Mouse (Mus musculus) neural tube, embryonic 14.5 days (tissue): ENCODE data around the gene M1ap. TPM values are rescaled to one million over a fixed set of nuclear protein-coding genes. Genes with fewer than 3 reads are reported as not detected.

Experiments
- ATAC-seq: fragments of 200-750 bp; cut with Nextera tagmentation; 2 replicates; pipeline ENCODE4 v1.8.0; 2017; ENCODE audit warnings: low read depth, mild to moderate bottlenecking, moderate TSS enrichment, moderate library complexity
- H3K27ac ChIP-seq: fragments of 300-500 bp; sonication (generic); 2 replicates; pipeline ENCODE4 v1.5.1; 2014; ENCODE audit warnings: low read depth, mild to moderate bottlenecking, control low read depth, low read length, moderate library complexity, mixed read lengths
- H3K27me3 ChIP-seq: fragments of 300-500 bp; sonication (generic); 2 replicates; pipeline ENCODE4 v1.6.1; 2014; ENCODE audit warnings: low read length; ENCODE audit not compliant: control insufficient read depth, insufficient read depth
- H3K36me3 ChIP-seq: fragments of 300-500 bp; sonication (generic); 2 replicates; pipeline ENCODE4 v1.6.1; 2014; ENCODE audit warnings: low read length, mixed read lengths; ENCODE audit not compliant: control insufficient read depth, insufficient read depth
- H3K4me1 ChIP-seq: fragments of 300-500 bp; sonication (generic); 2 replicates; pipeline ENCODE4 v1.6.1; 2014; ENCODE audit warnings: low read length; ENCODE audit not compliant: control insufficient read depth, insufficient read depth
- H3K4me2 ChIP-seq: fragments of 300-500 bp; sonication (generic); 2 replicates; pipeline ENCODE4 v1.6.1; 2014; ENCODE audit warnings: mild to moderate bottlenecking, low read depth, low read length, control low read depth
- H3K4me3 ChIP-seq: fragments of 300-500 bp; sonication (generic); 2 replicates; pipeline ENCODE4 v1.5.1; 2014; ENCODE audit warnings: low read depth, low read length, control low read depth, mixed read lengths
- H3K9ac ChIP-seq: fragments of 300-500 bp; sonication (generic); replicated peaks from 2 replicates; pipeline ENCODE4 v1.6.1; 2014; ENCODE audit warnings: low read depth, mild to moderate bottlenecking, control low read depth, low read length, mixed read lengths
- H3K9me3 ChIP-seq: fragments of 300-500 bp; sonication (generic); 2 replicates; pipeline ENCODE4 v1.6.1; 2016; ENCODE audit warnings: low read length; ENCODE audit not compliant: control insufficient read depth
- WGBS: fragments of 180-500 bp; shearing (Covaris S2); extraction: QIAGEN DNeasy Blood & Tissue Kit; methylation state at CpG from one replicate; pipeline ENCODE4 v1.1.7; 2014; 5-methylcytosine and 5-hydroxymethylcytosine counted together
- microRNA-seq: library from miRNA; unstranded; fragments of <30 nt; microRNA quantifications from one replicate; pipeline ENCODE4, GENCODE M21; 2016
- polyA plus RNA-seq: library from polyadenylated mRNA; unstranded; fragments of >200 nt; fragmentation: Nextera tagmentation; extraction: Ambion mirVana; gene quantifications from 2 replicates; pipeline ENCODE4 v1.2.1, GENCODE M21; 2014

The M1ap gene
- polyA plus RNA-seq, 1 experiment from 2014 or later: not detected

DNA sequence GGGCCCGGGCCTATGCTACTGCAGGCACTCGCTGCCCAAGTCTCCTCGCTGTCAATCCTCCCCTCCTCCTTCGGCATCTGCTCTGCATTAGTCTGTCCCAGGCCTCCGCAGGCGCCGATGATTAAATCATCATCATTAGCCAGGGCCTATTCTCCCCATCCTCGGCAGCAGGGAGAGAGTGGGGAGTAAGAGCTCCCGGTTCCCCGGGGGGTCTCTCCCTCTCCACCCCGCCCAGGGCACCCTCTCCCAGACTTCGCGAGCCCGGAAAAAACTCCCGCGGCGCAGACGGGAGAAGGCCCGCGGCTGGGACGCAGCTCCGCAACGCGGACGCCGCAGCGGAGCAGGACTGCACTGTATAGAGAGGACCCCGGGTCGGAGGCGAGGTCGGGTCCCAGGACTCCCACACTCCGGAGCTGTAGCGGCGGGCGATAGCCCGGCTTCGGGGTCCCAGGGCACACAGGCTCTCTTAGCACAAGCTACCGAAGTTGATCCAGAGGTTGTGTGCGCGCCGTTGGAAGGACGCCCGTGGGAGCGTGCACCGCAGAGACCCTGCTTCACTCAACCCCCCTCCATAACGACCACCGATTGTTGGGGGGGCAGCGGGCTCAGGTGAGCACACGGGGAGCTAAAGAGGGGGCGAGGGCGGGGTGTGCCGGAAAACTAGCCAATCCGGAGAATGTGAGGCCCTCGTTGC, 131.1 kb downstream of the M1ap start, which contains the start of gene Pcgf1:
Gene Pcgf1 (plus strand): TSS at position 240 of the 694 bp plus-strand sequence.
- ATAC-seq: peak; percentile 78
- Histone ChIP-seq H3K9me3 (no peaks in the 10 kb centered on the region), H3K9ac (peak within 1 kb of the TSS; percentile 86), H3K27ac (peak within 1 kb of the TSS; percentile 86), H3K36me3 (peaks cover 10% of the 10 kb centered on the region; the same call in 1 of the 2 replicates), H3K4me1 (peaks cover 14% of the 10 kb centered on the region), H3K27me3 (peaks cover 16% of the 10 kb centered on the region), H3K4me2 (peak within 1 kb of the TSS; percentile 96), H3K4me3 (peak within 1 kb of the TSS; percentile 76)
- WGBS: under 1% methylated on average over 54 of the region's 54 CpGs

DNA sequence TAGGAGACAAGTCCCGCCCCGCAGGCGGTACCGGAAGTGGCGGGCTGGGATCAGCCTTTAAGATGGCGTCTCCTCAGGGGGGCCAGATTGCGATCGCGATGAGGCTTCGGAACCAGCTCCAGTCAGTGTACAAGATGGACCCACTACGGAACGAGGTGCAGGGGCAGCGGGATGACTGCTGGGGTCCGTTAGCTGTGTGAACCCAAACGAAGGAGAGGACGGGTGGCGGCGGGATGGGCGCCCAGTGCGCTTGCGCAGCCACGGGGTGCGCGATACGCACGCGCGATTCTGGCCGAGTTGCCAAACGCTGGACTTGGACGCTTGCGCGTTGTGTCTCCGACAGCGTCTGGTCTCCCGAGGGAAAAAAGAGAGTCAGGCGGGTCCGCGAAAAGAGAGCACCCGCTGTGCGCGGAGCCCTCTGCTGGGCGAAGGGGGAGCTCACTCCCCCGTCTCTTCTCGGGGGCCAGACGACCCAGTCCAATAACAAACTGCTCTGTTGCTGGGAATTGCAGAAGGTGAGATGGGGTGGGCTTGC, 131.7 kb downstream of the M1ap start:
- Histone ChIP-seq H3K9me3 (no peaks in the 10 kb centered on the region), H3K27me3 (peaks cover 17% of the 10 kb centered on the region), H3K4me2 (peak overlapping the region; percentile 96), H3K4me3 (peak overlapping the region; percentile 76), H3K27ac (peak overlapping the region; percentile 86), H3K36me3 (peaks cover 10% of the 10 kb centered on the region; the same call in 1 of the 2 replicates), H3K9ac (peak overlapping the region; percentile 62), H3K4me1 (peaks cover 14% of the 10 kb centered on the region)
- under 1% methylated on average over 46 of the region's 46 CpGs for WGBS
- peak; percentile 93 for ATAC-seq

Small RNA genes within 50 kb of the gene (microRNA-seq; reads per million reads assigned to microRNA genes)
- not detected for gene Mir7040

Other genes with a start within 250 kb of the M1ap start
- gene Pole4, start 241.5 kb upstream of the M1ap start, polyA plus RNA-seq: 157 and 189 TPM in 2 replicates
- 1.3 and 2.2 TPM in 2 replicates for gene Hk2, start 172.4 kb upstream of the M1ap start, polyA plus RNA-seq
- gene Sema4f, start 7.1 kb upstream of the M1ap start, polyA plus RNA-seq: 13.7 and 19.5 TPM in 2 replicates
- 1.0 and 2.0 TPM in 2 replicates for gene Dok1, start 86.6 kb downstream of the M1ap start, polyA plus RNA-seq
- 4.2 and 6.1 TPM in 2 replicates for gene Loxl3, start 87.3 kb downstream of the M1ap start, polyA plus RNA-seq
- 122 and 123 TPM in 2 replicates for gene Aup1, start 107.6 kb downstream of the M1ap start, polyA plus RNA-seq
- gene Htra2, start 108.4 kb downstream of the M1ap start, polyA plus RNA-seq: 37.8 and 45.9 TPM in 2 replicates
- 0.24 and 0.54 TPM in 2 replicates for gene Dqx1, start 110.9 kb downstream of the M1ap start, polyA plus RNA-seq
- gene Tlx2, start 123.4 kb downstream of the M1ap start, polyA plus RNA-seq: 7.1 TPM in 1 of 2 replicates, not detected in the other
- 44.9 and 46.6 TPM in 2 replicates for gene Pcgf1, start 131.0 kb downstream of the M1ap start, polyA plus RNA-seq
- gene Lbx2, start 139.5 kb downstream of the M1ap start, polyA plus RNA-seq: not detected in 2 replicates
- 5.6 and 6.3 TPM in 2 replicates for gene Ccdc142, start 154.7 kb downstream of the M1ap start, polyA plus RNA-seq
- gene Gm42688, start 154.7 kb downstream of the M1ap start, polyA plus RNA-seq: 3.7 and 4.3 TPM in 2 replicates
- 118 and 119 TPM in 2 replicates for gene Mrpl53, start 162.1 kb downstream of the M1ap start, polyA plus RNA-seq
- 21.9 and 25.3 TPM in 2 replicates for gene Mogs, start 168.6 kb downstream of the M1ap start, polyA plus RNA-seq
- gene Wbp1, start 174.7 kb downstream of the M1ap start, polyA plus RNA-seq: 129 and 146 TPM in 2 replicates
- 13.5 and 14.3 TPM in 2 replicates for gene Ino80b, start 178.5 kb downstream of the M1ap start, polyA plus RNA-seq
- gene Rtkn, start 188.6 kb downstream of the M1ap start, polyA plus RNA-seq: 6.3 and 8.8 TPM in 2 replicates
- gene Wdr54, start 209.5 kb downstream of the M1ap start, polyA plus RNA-seq: 18.2 and 25.7 TPM in 2 replicates
- 4.2 and 7.8 TPM in 2 replicates for gene 1700003E16Rik, start 209.5 kb downstream of the M1ap start, polyA plus RNA-seq
- gene Dctn1, start 219.0 kb downstream of the M1ap start, polyA plus RNA-seq: 122 and 147 TPM in 2 replicates